Mouse (Mus musculus): ENCODE measurements around the gene Tnr.

DNA sequence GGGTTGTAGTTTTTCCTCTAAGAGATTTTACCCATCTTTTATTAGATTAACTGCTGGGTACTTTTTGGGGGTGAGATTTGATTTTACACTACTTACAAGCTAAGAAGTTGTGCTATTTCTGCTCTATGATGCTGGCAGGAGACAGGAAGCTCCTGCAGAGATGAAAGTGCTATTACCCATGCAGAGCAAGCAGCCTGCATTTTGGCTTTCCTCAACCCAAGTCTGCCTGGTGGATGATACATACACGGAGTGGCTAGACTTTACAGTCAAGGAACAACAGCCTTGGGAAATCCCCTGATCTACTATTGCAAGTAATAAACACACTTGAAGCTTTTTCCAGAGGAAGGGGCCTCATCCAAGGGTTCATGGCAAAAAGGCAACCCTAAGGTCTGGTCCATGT lies 430.0 kb downstream of the Tnr start:
- TF ChIP-seq CTCF (IDR thresholded peaks at IDR 0.05; ENCODE audit: low read depth, low read length) (no peak), POLR2A (IDR thresholded peaks at IDR 0.05; ENCODE audit: extremely low read depth, insufficient read depth, low read length) (no peak)

Measured in liver, adult 2 months (tissue).